Mouse (Mus musculus) G1E (cell line): ENCODE data around the gene Lrrc46. TPM values are rescaled to one million over a fixed set of nuclear protein-coding genes. Genes with fewer than 3 reads are reported as not detected.

ENCODE experiments used
- ATAC-seq: 2 replicates; pipeline ENCODE4 v1.8.0; 2016; ENCODE audit warnings: mild to moderate bottlenecking; ENCODE audit not compliant: insufficient number of reproducible peaks, poor library complexity, low FRiP score, severe bottlenecking; ENCODE audit errors: extremely low read depth
- DNase-seq: peaks from one replicate; pipeline ENCODE4 v3.0.0; 2012; ENCODE audit warnings: low spot score
- H3K27me3 ChIP-seq: 2 replicates; pipeline ENCODE4 v1.6.1; 2012; ENCODE audit warnings: mild to moderate bottlenecking, low read length, inconsistent platforms; ENCODE audit not compliant: insufficient read depth
- H3K36me3 ChIP-seq: replicated peaks from 2 replicates; pipeline ENCODE3; 2012; ENCODE audit warnings: mild to moderate bottlenecking, inconsistent platforms
- H3K4me1 ChIP-seq: 2 replicates; pipeline ENCODE4 v1.6.1; 2012; ENCODE audit warnings: low read depth, low read length, inconsistent platforms, mixed read lengths; ENCODE audit not compliant: insufficient read depth
- H3K4me3 ChIP-seq: 2 replicates; pipeline ENCODE4 v1.5.1; 2012; ENCODE audit warnings: low read depth, mild to moderate bottlenecking, inconsistent platforms, low read length, moderate library complexity, mixed read lengths
- H3K9me3 ChIP-seq: replicated peaks from 2 replicates; pipeline ENCODE4 v1.6.1; 2012; ENCODE audit warnings: inconsistent platforms
- CTCF ChIP-seq: IDR thresholded peaks from 2 replicates; pipeline ENCODE4 v1.5.1; 2012; ENCODE audit warnings: low read depth, low read length, inconsistent platforms, mixed read lengths
- GATA1 ChIP-seq: IDR thresholded peaks from 2 replicates; pipeline ENCODE4 v1.6.1; 2012; ENCODE audit warnings: borderline replicate concordance, low read length, inconsistent platforms, mixed read lengths
- GATA2 ChIP-seq: IDR thresholded peaks from 2 replicates; pipeline ENCODE4 v1.6.1; 2012; ENCODE audit warnings: low read depth, low read length, inconsistent platforms, borderline replicate concordance
- POLR2AphosphoS5 ChIP-seq: IDR thresholded peaks from 2 replicates; pipeline ENCODE4 v1.6.1; 2012; ENCODE audit warnings: low read depth, low read length, inconsistent platforms; ENCODE audit not compliant: insufficient replicate concordance
- TAL1 ChIP-seq: conservative IDR thresholded peaks from 2 replicates; pipeline ENCODE4 v1.6.1; 2012; ENCODE audit warnings: low read depth, low read length, inconsistent platforms, mixed read lengths
- polyA plus RNA-seq: library from polyadenylated mRNA; stranded (reverse); fragments of >175 nt; gene quantifications from 2 replicates; pipeline ENCODE4 v1.2.3, GENCODE M21; 2012
- total RNA-seq, 2 experiments: library from RNA; stranded (forward) in 1 of 2; stranded (reverse) in 1 of 2; fragments of 200-1000 nt in 1 of 2; fragments of >200 nt in 1 of 2; fragmentation: Nextera tagmentation in 1 of 2; gene quantifications; 2 replicates each; pipeline ENCODE4 v1.2.3; 2014 to 2017

The Lrrc46 gene
- total and polyA plus RNA-seq, 3 experiments = 0.20 to 0.60 (median 0.44) TPM

- ATAC-seq (no peak), DNase-seq (peak; percentile 57)
- Histone ChIP-seq H3K27me3 (peaks cover 36% of the 10 kb centered on the region), H3K4me3 (no peak overlapping the region), H3K9me3 (no peaks in the 10 kb centered on the region; the same call in 1 of the 2 replicates), H3K4me1 (no peaks in the 10 kb centered on the region; the same call in 1 of the 2 replicates), H3K36me3 (no peaks in the 10 kb centered on the region)
- TF ChIP-seq POLR2AphosphoS5 = no peak
- TF ChIP-seq CTCF = no peak
- no peak for TF ChIP-seq GATA1
- no peak for TF ChIP-seq GATA2
- TF ChIP-seq TAL1 = no peak
Measured at GRCm38 (mm10) chr11:97078751-97079150, 37.5 kb upstream of the Lrrc46 start.

GRCm38 (mm10) chr11:97074235-97074634 lies 33.0 kb upstream of the Lrrc46 start:
- Histone ChIP-seq H3K4me3 (no peak overlapping the region), H3K4me1 (no peaks in the 10 kb centered on the region; the same call in 1 of the 2 replicates), H3K36me3 (peaks cover 3% of the 10 kb centered on the region), H3K27me3 (peaks cover 8% of the 10 kb centered on the region), H3K9me3 (no peaks in the 10 kb centered on the region)
- TF ChIP-seq POLR2AphosphoS5 (no peak), TAL1 (no peak), CTCF (no peak), GATA2 (no peak), GATA1 (no peak)
- ATAC-seq (no peak), DNase-seq (no peak)

- no peak overlapping the region for H3K4me3 ChIP-seq
- no peak for DNase-seq
- no peak for ATAC-seq
- TF ChIP-seq CTCF (peak; percentile 34; the same call in 1 of the 2 replicates), POLR2AphosphoS5 (no peak)
- H3K4me1 ChIP-seq = no peaks in the 10 kb centered on the region; the same call in 1 of the 2 replicates
- peaks cover 20% of the 10 kb centered on the region for H3K36me3 ChIP-seq
- H3K27me3 ChIP-seq = peaks cover 8% of the 10 kb centered on the region
- H3K9me3 ChIP-seq = no peaks in the 10 kb centered on the region
Measured at GRCm38 (mm10) chr11:97072533-97072932, 31.3 kb upstream of the Lrrc46 start.

- no peak overlapping the region for H3K4me3 ChIP-seq
- no peaks in the 10 kb centered on the region; the same call in 1 of the 2 replicates for H3K4me1 ChIP-seq
- no peaks in the 10 kb centered on the region for H3K9me3 ChIP-seq
- no peak for TF ChIP-seq TAL1
- no peak for TF ChIP-seq CTCF
- peaks cover 34% of the 10 kb centered on the region for H3K36me3 ChIP-seq
- DNase-seq (no peak), ATAC-seq (no peak)
- peaks cover 7% of the 10 kb centered on the region for H3K27me3 ChIP-seq
Measured at GRCm38 (mm10) chr11:97071129-97071528, 29.9 kb upstream of the Lrrc46 start.

- Histone ChIP-seq H3K36me3 (peaks cover 48% of the 10 kb centered on the region), H3K4me3 (no peak overlapping the region), H3K4me1 (no peaks in the 10 kb centered on the region; the same call in 1 of the 2 replicates), H3K27me3 (peaks cover 3% of the 10 kb centered on the region), H3K9me3 (no peaks in the 10 kb centered on the region)
- DNase-seq = no peak
- ATAC-seq = no peak
- TF ChIP-seq TAL1 (no peak), CTCF (no peak), GATA2 (no peak), GATA1 (no peak), POLR2AphosphoS5 (no peak)
Measured at GRCm38 (mm10) chr11:97069770-97070169, 28.6 kb upstream of the Lrrc46 start.

GRCm38 (mm10) chr11:97069333-97069732 lies 28.1 kb upstream of the Lrrc46 start:
- H3K4me1 ChIP-seq = no peaks in the 10 kb centered on the region; the same call in 1 of the 2 replicates
- peaks cover 50% of the 10 kb centered on the region for H3K36me3 ChIP-seq
- no peak for DNase-seq
- H3K27me3 ChIP-seq = peaks cover 3% of the 10 kb centered on the region
- H3K4me3 ChIP-seq = no peak overlapping the region
- no peak for TF ChIP-seq TAL1
- TF ChIP-seq POLR2AphosphoS5 = no peak
- no peak for TF ChIP-seq GATA1
- no peak for TF ChIP-seq CTCF
- no peak for TF ChIP-seq GATA2
- no peak for ATAC-seq
- no peaks in the 10 kb centered on the region for H3K9me3 ChIP-seq

- H3K9me3 ChIP-seq = no peaks in the 10 kb centered on the region
- H3K27me3 ChIP-seq = no peaks in the 10 kb centered on the region
- DNase-seq (no peak), ATAC-seq (no peak)
- H3K4me1 ChIP-seq = no peaks in the 10 kb centered on the region
- no peak overlapping the region for H3K4me3 ChIP-seq
- H3K36me3 ChIP-seq = peaks cover 74% of the 10 kb centered on the region
- TF ChIP-seq POLR2AphosphoS5 = no peak
- TF ChIP-seq GATA1 = no peak
- TF ChIP-seq CTCF = no peak
- TF ChIP-seq TAL1 = no peak
- no peak for TF ChIP-seq GATA2
Measured at GRCm38 (mm10) chr11:97066656-97067360, 25.6 kb upstream of the Lrrc46 start.
